Mouse (Mus musculus) G1E (cell line): ENCODE results near the gene Myo15. TPM values are rescaled to one million over a fixed set of nuclear protein-coding genes. Genes with fewer than 3 reads are reported as not detected.

Experiments
- ATAC-seq: 2 replicates; pipeline ENCODE4 v1.8.0; 2016; ENCODE audit warnings: mild to moderate bottlenecking; ENCODE audit not compliant: insufficient number of reproducible peaks, poor library complexity, low FRiP score, severe bottlenecking; ENCODE audit errors: extremely low read depth
- DNase-seq: peaks from one replicate; pipeline ENCODE4 v3.0.0; 2012; ENCODE audit warnings: low spot score
- H3K27me3 ChIP-seq: 2 replicates; pipeline ENCODE4 v1.6.1; 2012; ENCODE audit warnings: mild to moderate bottlenecking, low read length, inconsistent platforms; ENCODE audit not compliant: insufficient read depth
- H3K36me3 ChIP-seq: replicated peaks from 2 replicates; pipeline ENCODE3; 2012; ENCODE audit warnings: mild to moderate bottlenecking, inconsistent platforms
- H3K4me1 ChIP-seq: 2 replicates; pipeline ENCODE4 v1.6.1; 2012; ENCODE audit warnings: low read depth, low read length, inconsistent platforms, mixed read lengths; ENCODE audit not compliant: insufficient read depth
- H3K4me3 ChIP-seq: 2 replicates; pipeline ENCODE4 v1.5.1; 2012; ENCODE audit warnings: low read depth, mild to moderate bottlenecking, inconsistent platforms, low read length, moderate library complexity, mixed read lengths
- H3K9me3 ChIP-seq: replicated peaks from 2 replicates; pipeline ENCODE4 v1.6.1; 2012; ENCODE audit warnings: inconsistent platforms
- CTCF ChIP-seq: IDR thresholded peaks from 2 replicates; pipeline ENCODE4 v1.5.1; 2012; ENCODE audit warnings: low read depth, low read length, inconsistent platforms, mixed read lengths
- GATA1 ChIP-seq: IDR thresholded peaks from 2 replicates; pipeline ENCODE4 v1.6.1; 2012; ENCODE audit warnings: borderline replicate concordance, low read length, inconsistent platforms, mixed read lengths
- GATA2 ChIP-seq: IDR thresholded peaks from 2 replicates; pipeline ENCODE4 v1.6.1; 2012; ENCODE audit warnings: low read depth, low read length, inconsistent platforms, borderline replicate concordance
- POLR2AphosphoS5 ChIP-seq: IDR thresholded peaks from 2 replicates; pipeline ENCODE4 v1.6.1; 2012; ENCODE audit warnings: low read depth, low read length, inconsistent platforms; ENCODE audit not compliant: insufficient replicate concordance
- TAL1 ChIP-seq: conservative IDR thresholded peaks from 2 replicates; pipeline ENCODE4 v1.6.1; 2012; ENCODE audit warnings: low read depth, low read length, inconsistent platforms, mixed read lengths
- polyA plus RNA-seq: library from polyadenylated mRNA; stranded (reverse); fragments of >175 nt; gene quantifications from 2 replicates; pipeline ENCODE4 v1.2.3, GENCODE M21; 2012
- total RNA-seq, 2 experiments: library from RNA; stranded (forward) in 1 of 2; stranded (reverse) in 1 of 2; fragments of 200-1000 nt in 1 of 2; fragments of >200 nt in 1 of 2; fragmentation: Nextera tagmentation in 1 of 2; gene quantifications; 2 replicates each; pipeline ENCODE4 v1.2.3; 2014 to 2017

Gene Myo15
- total and polyA plus RNA-seq, 3 experiments = 0.03 to 0.08 (median 0.05) TPM

- DNase-seq = no peak
- Histone ChIP-seq H3K9me3 (no peaks in the 10 kb centered on the region), H3K4me3 (no peak overlapping the region), H3K27me3 (peaks cover 46% of the 10 kb centered on the region), H3K4me1 (peaks cover 39% of the 10 kb centered on the region), H3K36me3 (no peaks in the 10 kb centered on the region)
- ATAC-seq = no peak
- peak; percentile 26; the same call in 1 of the 2 replicates for TF ChIP-seq CTCF
- TF ChIP-seq POLR2AphosphoS5 = no peak
These were observed 43.4 kb downstream of the Myo15 start for GRCm38 (mm10) chr11:60512520-60512919.

GRCm38 (mm10) chr11:60514941-60515340, 45.8 kb downstream of the Myo15 start:
- DNase-seq (no peak), ATAC-seq (no peak)
- H3K4me3 ChIP-seq = no peak overlapping the region
- H3K9me3 ChIP-seq = no peaks in the 10 kb centered on the region
- H3K36me3 ChIP-seq = no peaks in the 10 kb centered on the region
- H3K4me1 ChIP-seq = peaks cover 17% of the 10 kb centered on the region
- peaks cover 47% of the 10 kb centered on the region for H3K27me3 ChIP-seq
- TF ChIP-seq GATA1 = no peak
- no peak for TF ChIP-seq GATA2
- TF ChIP-seq CTCF = no peak
- no peak for TF ChIP-seq POLR2AphosphoS5
- no peak for TF ChIP-seq TAL1

GRCm38 (mm10) chr11:60518305-60518704, 49.2 kb downstream of the Myo15 start:
- H3K9me3 ChIP-seq = no peaks in the 10 kb centered on the region
- no peaks in the 10 kb centered on the region for H3K36me3 ChIP-seq
- no peak for TF ChIP-seq CTCF
- TF ChIP-seq TAL1 = no peak
- TF ChIP-seq POLR2AphosphoS5 = no peak
- TF ChIP-seq GATA1 = no peak
- no peak for TF ChIP-seq GATA2
- H3K4me3 ChIP-seq = no peak overlapping the region
- no peak for ATAC-seq
- no peaks in the 10 kb centered on the region for H3K4me1 ChIP-seq
- no peak for DNase-seq
- H3K27me3 ChIP-seq = peaks cover 60% of the 10 kb centered on the region

GRCm38 (mm10) chr11:60522027-60522426, 52.9 kb downstream of the Myo15 start:
- Histone ChIP-seq H3K36me3 (no peaks in the 10 kb centered on the region), H3K27me3 (peaks cover 66% of the 10 kb centered on the region), H3K9me3 (no peaks in the 10 kb centered on the region), H3K4me1 (peaks cover 4% of the 10 kb centered on the region; the same call in 1 of the 2 replicates), H3K4me3 (no peak overlapping the region)
- DNase-seq (no peak), ATAC-seq (no peak)
- no peak for TF ChIP-seq GATA1
- no peak for TF ChIP-seq GATA2
- no peak for TF ChIP-seq POLR2AphosphoS5
- TF ChIP-seq TAL1 = no peak
- no peak for TF ChIP-seq CTCF

GRCm38 (mm10) chr11:60522661-60523365, 53.7 kb downstream of the Myo15 start:
- TF ChIP-seq GATA1 = no peak
- no peak for TF ChIP-seq TAL1
- TF ChIP-seq POLR2AphosphoS5 = no peak
- TF ChIP-seq CTCF = no peak
- Histone ChIP-seq H3K27me3 (peaks cover 67% of the 10 kb centered on the region), H3K36me3 (no peaks in the 10 kb centered on the region), H3K4me1 (peaks cover 4% of the 10 kb centered on the region; the same call in 1 of the 2 replicates), H3K9me3 (no peaks in the 10 kb centered on the region), H3K4me3 (no peak overlapping the region)
- DNase-seq (no peak), ATAC-seq (no peak)

- TF ChIP-seq CTCF (no peak), TAL1 (no peak), POLR2AphosphoS5 (no peak), GATA2 (no peak), GATA1 (no peak)
- DNase-seq (no peak), ATAC-seq (no peak)
- Histone ChIP-seq H3K36me3 (no peaks in the 10 kb centered on the region), H3K27me3 (peaks cover 58% of the 10 kb centered on the region), H3K9me3 (no peaks in the 10 kb centered on the region), H3K4me1 (peaks cover 7% of the 10 kb centered on the region; the same call in 1 of the 2 replicates), H3K4me3 (no peak overlapping the region)
These were observed 57.3 kb downstream of the Myo15 start for GRCm38 (mm10) chr11:60526461-60526860.

GRCm38 (mm10) chr11:60535676-60536075, 66.5 kb downstream of the Myo15 start:
- DNase-seq (no peak), ATAC-seq (no peak)
- no peaks in the 10 kb centered on the region for H3K9me3 ChIP-seq
- peaks cover 19% of the 10 kb centered on the region for H3K36me3 ChIP-seq
- H3K4me1 ChIP-seq = peaks cover 31% of the 10 kb centered on the region
- peaks cover 20% of the 10 kb centered on the region for H3K27me3 ChIP-seq
- TF ChIP-seq GATA2 (no peak), TAL1 (no peak), POLR2AphosphoS5 (no peak), GATA1 (no peak), CTCF (no peak)
- no peak overlapping the region; the same call in 1 of the 2 replicates for H3K4me3 ChIP-seq
